Mouse (Mus musculus) G1E-ER4 (cell line): ENCODE data around the gene Gmpr. TPM values are rescaled to one million over a fixed set of nuclear protein-coding genes. Genes with fewer than 3 reads are reported as not detected.

Source experiments
- GATA1 ChIP-seq: IDR thresholded peaks from one replicate; pipeline ENCODE4 v1.8.0; 2012; ENCODE audit warnings: low read length, inconsistent platforms
- polyA plus RNA-seq: library from polyadenylated mRNA; stranded (reverse); fragments of >175 nt; gene quantifications from 2 replicates; pipeline ENCODE4 v1.2.3, GENCODE M21; 2012

Gene Gmpr
- polyA plus RNA-seq, 1 experiment, result 506 TPM

- TF ChIP-seq GATA1, result no peak
Observed at GRCm38 (mm10) chr13:45491991-45492732, 15.1 kb upstream of the Gmpr start.

- no peak for TF ChIP-seq GATA1
Observed at GRCm38 (mm10) chr13:45493846-45494245, 13.4 kb upstream of the Gmpr start.

GRCm38 (mm10) chr13:45498623-45499022, 8.6 kb upstream of the Gmpr start:
- TF ChIP-seq GATA1, result no peak

- TF ChIP-seq GATA1, result no peak
Observed at GRCm38 (mm10) chr13:45499391-45499790, 7.9 kb upstream of the Gmpr start.

GRCm38 (mm10) chr13:45499906-45500305, 7.3 kb upstream of the Gmpr start:
- no peak for TF ChIP-seq GATA1

GRCm38 (mm10) chr13:45502791-45503190, 4.5 kb upstream of the Gmpr start:
- no peak for TF ChIP-seq GATA1

- TF ChIP-seq GATA1, result no peak
Observed at GRCm38 (mm10) chr13:45505546-45505945, 1.7 kb upstream of the Gmpr start.

GRCm38 (mm10) chr13:45508495-45508894, 1.3 kb downstream of the Gmpr start:
- TF ChIP-seq GATA1, result no peak

GRCm38 (mm10) chr13:45509366-45509765, 2.1 kb downstream of the Gmpr start:
- no peak for TF ChIP-seq GATA1

- peak; percentile 84 for TF ChIP-seq GATA1
Observed at GRCm38 (mm10) chr13:45511706-45512435, 4.6 kb downstream of the Gmpr start.

GRCm38 (mm10) chr13:45512531-45512930, 5.3 kb downstream of the Gmpr start:
- no peak for TF ChIP-seq GATA1

GRCm38 (mm10) chr13:45513009-45513984, 6.1 kb downstream of the Gmpr start:
- peak; percentile 13 for TF ChIP-seq GATA1

- no peak for TF ChIP-seq GATA1
Observed at GRCm38 (mm10) chr13:45514115-45514514, 6.9 kb downstream of the Gmpr start.

GRCm38 (mm10) chr13:45514832-45515422, 7.7 kb downstream of the Gmpr start:
- no peak for TF ChIP-seq GATA1

GRCm38 (mm10) chr13:45516501-45517393, 9.5 kb downstream of the Gmpr start:
- TF ChIP-seq GATA1, result no peak
